18 mouse cellular contexts compared by ENCODE assay signal in genomic region chr5:4221309-4221708, GRCm38 (mm10).
"Had no signal": no experiment of that assay in that cellular context is flagged by ENCODE, and none has a peak within 500 bp of the region (broad histone marks: within the 10 kb centered on the region; RNA-seq: fewer than 3 reads in every experiment).

No protein-coding gene starts in this region.

- H3K36me3 ChIP-seq: kidney, embryonic 15.5 days; limb, embryonic 13.5 days; liver, embryonic 13.5 days; neural tube, embryonic 13.5 days had no signal

- H3K27ac ChIP-seq: kidney, embryonic 15.5 days; limb, embryonic 13.5 days; liver, embryonic 13.5 days; neural tube, embryonic 13.5 days had no signal

- H3K9ac ChIP-seq: kidney, embryonic 15.5 days; limb, embryonic 13.5 days; liver, embryonic 13.5 days; neural tube, embryonic 13.5 days had no signal

- H3K4me1 ChIP-seq: kidney, embryonic 15.5 days; liver, embryonic 13.5 days; neural tube, embryonic 13.5 days had no signal

- H3K4me2 ChIP-seq: kidney, embryonic 15.5 days; limb, embryonic 13.5 days; liver, embryonic 13.5 days; midbrain, embryonic 11.5 days; neural tube, embryonic 13.5 days had no signal

- H3K9me3 ChIP-seq: kidney, embryonic 15.5 days; limb, embryonic 13.5 days; liver, embryonic 13.5 days; neural tube, embryonic 13.5 days had no signal

- H3K4me3 ChIP-seq: kidney, embryonic 15.5 days; left cerebral cortex, adult 2 months; limb, embryonic 13.5 days; liver, embryonic 13.5 days; neural tube, embryonic 13.5 days had no signal

- ATAC-seq: intestine, postnatal 0 days had no signal

- DNase-seq: kidney, adult 2 months; kidney, postnatal 14 days; kidney, postnatal 4 days; layer of hippocampus, postnatal 36 days; liver, embryonic 13.5 days; lung, adult 2 months; lung, postnatal 14 days; lung, postnatal 4 days; midbrain, embryonic 14.5 days; retina, postnatal 1 day; right cerebral cortex, postnatal 25 days; thymus, postnatal 25 days had no signal

- H3K27me3 ChIP-seq: kidney, embryonic 15.5 days; limb, embryonic 13.5 days; liver, embryonic 13.5 days; neural tube, embryonic 13.5 days had no signal
